Mouse (Mus musculus) layer of hippocampus, adult 18-20 months (tissue): ENCODE results near the gene Cbs. TPM values are rescaled to one million over a fixed set of nuclear protein-coding genes. Genes with fewer than 3 reads are reported as not detected.

Source experiments
- microRNA-seq, 2 experiments: library from miRNA; unstranded; fragments of <30 nt; microRNA quantifications; one replicate each; pipeline ENCODE4 v1.2.0; 2021
- total RNA-seq, 2 experiments: library from RNA; stranded (reverse); gene quantifications; 2 replicates each; pipeline ENCODE4 v1.2.3; 2021

Cbs gene
- total RNA-seq, 2 experiments from 2014 or later, result 58.5 to 61.6 TPM

Small RNAs within 50 kb of the gene (microRNA-seq; reads per million reads assigned to microRNA genes)
- gene Gm24970, result 0 to 0.25 reads per million in 2 experiments

Other genes with a start within 250 kb of the Cbs start
- gene Wdr4, start 117.3 kb downstream of the Cbs start, total RNA-seq, result 10 to 100 TPM; 22.1 to 25.0 TPM
- gene Ndufv3, start 117.1 kb downstream of the Cbs start, total RNA-seq, result 100 to 1,000 TPM; 245 to 254 TPM
- gene Pknox1, start 72.5 kb downstream of the Cbs start, total RNA-seq, result 10 to 100 TPM; 10.3 to 15.0 TPM
- gene U2af1, start 21.7 kb upstream of the Cbs start, total RNA-seq, result 100 to 1,000 TPM; 123 to 125 TPM
- gene Cryaa, start 40.6 kb upstream of the Cbs start, total RNA-seq, result not detected
- 10 to 100 TPM; 17.0 to 20.1 TPM for gene Sik1, start 218.6 kb upstream of the Cbs start, total RNA-seq